Mouse (Mus musculus) olfactory bulb, adult 2 months (tissue): ENCODE measurements around the gene Serpina16. TPM values are rescaled to one million over a fixed set of nuclear protein-coding genes. Genes with fewer than 3 reads are reported as not detected.

Experiments
- H3K27ac ChIP-seq: fragments of 200-500 bp; 2 replicates; pipeline ENCODE4 v1.5.1; 2012; ENCODE audit warnings: low read depth, low read length; ENCODE audit not compliant: insufficient read depth
- H3K4me1 ChIP-seq: fragments of 200-500 bp; 2 replicates; pipeline ENCODE4 v1.6.1; 2012; ENCODE audit warnings: low read length; ENCODE audit not compliant: control insufficient read depth, insufficient read depth
- H3K4me3 ChIP-seq: fragments of 200-500 bp; 2 replicates; pipeline ENCODE4 v1.5.1; 2012; ENCODE audit warnings: mild to moderate bottlenecking, low read depth, low read length, moderate library complexity; ENCODE audit not compliant: insufficient read depth
- CTCF ChIP-seq: fragments of 200-500 bp; IDR thresholded peaks from 2 replicates; pipeline ENCODE4 v1.5.1; 2012; ENCODE audit warnings: low read depth, mild to moderate bottlenecking, low read length, moderate library complexity; ENCODE audit not compliant: insufficient read depth
- POLR2A ChIP-seq: fragments of 200-500 bp; IDR thresholded peaks from 2 replicates; pipeline ENCODE4 v1.6.1; 2012; ENCODE audit warnings: mild to moderate bottlenecking, low read depth, low read length, moderate library complexity; ENCODE audit not compliant: insufficient read depth
- WGBS: fragments of 180-500 bp; shearing (Covaris S2); methylation state at CpG from one replicate; pipeline ENCODE4 v1.1.7; 2018; 5-methylcytosine and 5-hydroxymethylcytosine counted together
- polyA plus RNA-seq: library from polyadenylated mRNA; stranded (reverse); fragments of >200 nt; gene quantifications from 2 replicates; pipeline ENCODE4 v1.2.4, GENCODE M21; 2012; ENCODE audit warnings: low replicate concordance; ENCODE audit not compliant: missing spikeins, insufficient read depth, insufficient read length

Gene Serpina16
- polyA plus RNA-seq, 1 experiment, result not detected

DNA sequence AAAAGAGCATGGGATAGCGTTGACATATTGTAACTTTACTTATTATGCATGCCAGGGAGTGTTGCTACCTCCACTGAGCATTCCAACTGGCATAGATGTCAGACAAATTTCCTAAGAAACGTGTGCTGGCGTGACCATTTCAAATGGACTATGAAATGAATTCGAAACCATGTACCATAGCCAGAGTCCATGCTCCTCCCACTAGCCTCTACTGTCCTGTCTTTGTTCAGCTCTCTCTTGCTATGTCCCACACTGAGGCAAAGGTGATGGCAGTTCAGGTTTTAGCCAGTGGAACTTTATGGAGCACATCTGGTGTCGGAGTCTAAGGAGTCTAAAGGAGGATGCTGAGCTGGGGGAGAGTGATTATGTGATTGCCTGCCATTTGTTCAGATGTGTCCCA lies 15.9 kb downstream of the Serpina16 start:
- no peak overlapping the region for H3K27ac ChIP-seq
- H3K4me3 ChIP-seq, result no peak overlapping the region
- no peaks in the 10 kb centered on the region for H3K4me1 ChIP-seq
- no peak for TF ChIP-seq CTCF
- TF ChIP-seq POLR2A, result no peak
- WGBS, result 90% methylated on average over 5 of the region's 5 CpGs

DNA sequence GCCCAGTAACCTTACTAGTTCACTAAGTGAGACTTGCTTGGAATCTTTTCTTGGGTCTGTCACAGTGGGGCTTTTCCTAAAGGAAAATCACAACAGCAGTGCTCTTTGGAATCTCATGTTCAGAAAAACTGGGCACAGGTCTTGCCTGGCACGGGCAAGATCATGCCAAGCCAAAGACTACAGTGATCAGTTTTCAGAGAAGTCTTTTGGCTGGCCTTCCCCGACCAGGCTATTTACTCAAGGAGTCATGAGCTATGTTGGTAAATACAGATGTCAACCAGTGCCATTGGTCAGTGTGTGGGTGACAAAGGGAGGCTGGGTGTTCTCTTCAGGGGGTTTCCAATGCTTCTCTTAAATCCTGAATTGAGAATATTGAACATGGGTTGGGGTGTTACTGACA lies 16.8 kb downstream of the Serpina16 start:
- no peaks in the 10 kb centered on the region for H3K4me1 ChIP-seq
- TF ChIP-seq POLR2A (no peak), CTCF (no peak)
- 71% methylated on average over 2 of the region's 2 CpGs for WGBS

DNA sequence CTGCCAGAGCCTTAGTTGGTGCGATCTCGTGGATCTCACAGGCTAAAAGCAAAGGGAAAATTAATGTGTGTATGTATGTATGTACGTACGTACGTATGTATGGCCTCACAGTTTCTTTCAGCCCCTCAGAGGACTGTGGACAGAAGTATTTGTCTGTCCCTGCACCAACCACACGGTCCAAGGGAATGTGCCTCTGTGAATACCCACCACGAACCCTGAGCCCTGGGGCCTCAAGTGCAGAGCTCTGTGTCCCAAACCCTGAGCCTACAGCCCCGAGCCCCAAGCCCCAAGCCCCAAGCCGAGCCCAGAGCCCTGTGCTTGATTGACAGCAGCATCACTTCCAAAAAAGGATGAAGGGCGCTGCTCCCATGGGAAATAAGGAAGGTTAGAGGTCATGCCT lies 17.9 kb downstream of the Serpina16 start:
- TF ChIP-seq CTCF (no peak), POLR2A (no peak)
- 83% methylated on average over 10 of the region's 10 CpGs for WGBS

More for the DNA sequence above, 16.8 kb downstream of the Serpina16 start:
- Histone ChIP-seq H3K4me3 (no peak overlapping the region), H3K27ac (no peak overlapping the region)

GRCm38 (mm10) chr12:103656848-103657626 lies 18.9 kb downstream of the Serpina16 start, which contains the start of gene Serpina6:
Gene Serpina6 (minus strand): TSS chr12:103657212.
- TF ChIP-seq CTCF (no peak), POLR2A (no peak)
- WGBS, result 76% methylated on average over 9 of the region's 9 CpGs
- H3K4me1 ChIP-seq, result no peaks in the 10 kb centered on the region
- no peak within 1 kb of the TSS for H3K27ac ChIP-seq
- no peak within 1 kb of the TSS for H3K4me3 ChIP-seq

More for the DNA sequence above, 17.9 kb downstream of the Serpina16 start:
- no peak overlapping the region for H3K4me3 ChIP-seq
- no peak overlapping the region for H3K27ac ChIP-seq
- no peaks in the 10 kb centered on the region for H3K4me1 ChIP-seq

GRCm38 (mm10) chr12:103655123-103656044 lies 20.6 kb downstream of the Serpina16 start:
- no peak overlapping the region for H3K27ac ChIP-seq
- WGBS, result 90% methylated on average over 7 of the region's 7 CpGs
- TF ChIP-seq CTCF (no peak), POLR2A (no peak)

DNA sequence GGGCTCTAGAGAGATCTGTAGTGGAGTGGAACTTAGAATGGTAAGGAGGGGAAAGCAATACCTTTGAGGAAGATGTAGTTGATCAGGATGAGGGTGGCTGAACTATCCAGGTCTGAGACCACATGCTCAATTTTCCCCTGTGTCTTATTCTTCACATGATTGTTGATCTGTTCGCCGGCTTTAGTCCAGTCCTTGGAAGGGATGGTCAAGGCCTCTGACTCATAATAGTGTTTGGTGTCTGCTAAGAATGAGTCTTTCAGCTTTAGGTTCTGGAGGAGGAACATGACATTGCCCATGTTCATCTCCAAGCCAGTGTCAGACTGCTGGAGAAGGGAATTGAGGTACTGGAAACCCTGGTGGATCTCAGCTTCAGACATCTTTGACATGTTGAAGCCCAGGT lies 22.1 kb downstream of the Serpina16 start:
- no peak for TF ChIP-seq POLR2A
- Histone ChIP-seq H3K27ac (no peak overlapping the region), H3K4me1 (no peaks in the 10 kb centered on the region), H3K4me3 (no peak overlapping the region)
- WGBS, result 90% methylated on average over 2 of the region's 2 CpGs

More at GRCm38 (mm10) chr12:103655123-103656044, 20.6 kb downstream of the Serpina16 start:
- no peaks in the 10 kb centered on the region for H3K4me1 ChIP-seq
- no peak overlapping the region for H3K4me3 ChIP-seq

DNA sequence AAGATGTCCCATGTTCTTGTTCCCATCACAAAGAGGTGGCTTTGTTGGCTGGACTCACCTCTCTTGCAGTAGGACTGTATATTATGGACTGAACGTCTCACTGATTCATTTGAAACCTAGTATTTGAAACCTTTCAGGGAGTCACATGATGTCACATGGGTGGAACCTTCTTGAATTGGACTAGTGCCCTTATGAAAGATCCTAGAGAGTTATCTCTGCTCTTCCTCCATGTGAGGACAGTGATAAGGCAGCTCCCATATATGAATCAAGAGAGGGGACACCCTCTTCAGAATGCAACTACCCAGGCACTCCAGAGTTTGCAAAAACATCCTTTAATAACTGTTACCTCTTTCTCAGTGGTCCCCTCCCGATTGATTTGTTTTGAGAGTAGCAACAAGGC lies 29.6 kb downstream of the Serpina16 start:
- TF ChIP-seq POLR2A, result no peak
- no peak for TF ChIP-seq CTCF
- Histone ChIP-seq H3K4me3 (no peak overlapping the region), H3K4me1 (no peaks in the 10 kb centered on the region), H3K27ac (no peak overlapping the region)
- WGBS, result 80% methylated on average over 2 of the region's 2 CpGs

DNA sequence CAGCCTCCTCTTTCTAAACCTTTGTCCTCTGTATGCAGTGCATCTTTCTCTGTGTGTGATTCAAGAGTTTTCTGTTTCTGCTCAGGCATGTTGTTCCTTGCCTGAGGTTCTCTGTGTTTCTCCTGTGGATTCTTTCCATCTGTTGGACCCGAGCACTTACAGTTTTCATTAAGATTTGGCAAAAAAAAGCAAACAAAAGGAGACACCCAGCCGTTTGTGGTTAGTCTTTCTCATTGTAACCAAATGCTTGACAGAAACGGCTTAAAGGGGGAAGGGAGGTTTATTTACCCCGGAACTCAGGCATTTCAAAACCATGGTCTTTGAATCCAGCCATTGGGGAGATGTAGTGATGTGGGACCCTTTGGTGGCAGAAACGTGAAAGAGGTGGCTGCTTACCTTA lies 31.3 kb downstream of the Serpina16 start:
- Histone ChIP-seq H3K27ac (no peak overlapping the region), H3K4me3 (no peak overlapping the region), H3K4me1 (no peaks in the 10 kb centered on the region)
- TF ChIP-seq CTCF, result no peak
- TF ChIP-seq POLR2A, result no peak
- WGBS, result 33% methylated on average over 5 of the region's 5 CpGs

DNA sequence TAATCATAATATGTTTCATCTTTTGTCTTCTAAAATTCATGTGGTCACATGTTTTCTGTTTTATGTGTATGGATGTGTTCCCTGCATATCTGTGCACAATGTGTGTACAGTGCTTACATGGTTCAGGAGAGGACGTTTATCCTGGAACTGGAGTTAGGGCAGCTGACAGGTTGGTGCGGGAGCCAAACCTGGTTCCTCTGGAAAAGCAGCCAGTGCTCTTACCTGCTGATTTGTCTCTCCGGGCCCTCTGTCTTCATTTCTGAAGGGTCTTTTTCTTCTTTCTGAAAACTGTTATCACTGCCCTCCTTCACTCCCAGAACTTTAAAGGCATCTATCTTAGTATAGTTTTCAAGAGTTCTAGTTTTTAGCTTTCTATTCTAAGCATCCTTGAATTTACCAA lies 32.1 kb downstream of the Serpina16 start:
- no peaks in the 10 kb centered on the region for H3K4me1 ChIP-seq
- no peak overlapping the region for H3K4me3 ChIP-seq
- no peak overlapping the region for H3K27ac ChIP-seq
- WGBS, result 90% methylated on average over 3 of the region's 3 CpGs
- no peak for TF ChIP-seq POLR2A
- no peak for TF ChIP-seq CTCF
